Mouse (Mus musculus): ENCODE measurements around the gene Pitpnc1.

DNA sequence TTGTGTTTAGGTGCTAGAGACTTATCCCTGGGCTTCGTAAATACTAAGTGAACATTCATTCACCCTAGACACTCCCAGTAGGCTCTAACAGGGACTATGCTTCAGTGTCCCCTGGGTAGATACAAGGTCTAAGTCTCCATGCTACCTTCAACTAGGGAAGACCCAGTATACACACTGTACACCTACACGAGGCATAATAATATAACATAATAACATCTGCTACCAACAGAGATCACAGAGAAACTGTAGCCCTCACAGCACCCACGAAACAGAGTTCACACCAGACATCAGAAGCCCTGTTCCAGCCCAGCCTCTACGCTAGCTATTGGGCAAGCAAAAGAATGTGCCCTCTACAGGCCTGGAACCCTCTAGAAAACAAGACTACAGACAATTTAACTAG, 5.5 kb downstream of the Pitpnc1 start:
- no peak for TF ChIP-seq EP300 (IDR thresholded peaks at IDR 0.05; ENCODE audit: low read depth)
- no peak for TF ChIP-seq CTCF (IDR thresholded peaks at IDR 0.05; ENCODE audit: low read depth)
